Mouse (Mus musculus) embryo, embryonic 10 days (tissue): ENCODE data around the gene Ogfr.

ENCODE experiments used
- DNase-seq: peaks from one replicate; pipeline ENCODE4 v3.0.0-alpha.2; 2015; ENCODE audit warnings: low spot score

Gene Ogfr

GRCm38 (mm10) chr2:180604781-180605180 is 15.7 kb downstream of the Ogfr start:
- DNase-seq, result no peak

GRCm38 (mm10) chr2:180610283-180610682 is 21.2 kb downstream of the Ogfr start:
- DNase-seq, result no peak

- DNase-seq, result no peak
These were observed 22.8 kb downstream of the Ogfr start for GRCm38 (mm10) chr2:180611882-180612281.

- peak; percentile 23 for DNase-seq
These were observed 52.8 kb downstream of the Ogfr start for GRCm38 (mm10) chr2:180641576-180642554.

GRCm38 (mm10) chr2:180642555-180643260 is 53.7 kb downstream of the Ogfr start, which contains the start of gene Tcfl5:
Gene Tcfl5, minus strand, starts transcription at chr2:180642708.
- no peak for DNase-seq

GRCm38 (mm10) chr2:180643626-180644025 is 54.6 kb downstream of the Ogfr start:
- DNase-seq, result no peak
